8 mouse cellular contexts compared by ENCODE assay signal in genomic region chr9:21927208-21927753, GRCm38 (mm10). TPM values are rescaled to one million over a fixed set of nuclear protein-coding genes. Genes with fewer than 3 reads are reported as not detected.
DNase-seq lines count a peak whose midpoint lies in the region; ATAC-seq and TF ChIP-seq lines count a peak whose summit lies in the region.

Gene Ccdc159, plus strand, starts transcription at chr9:21927471.
Gene Tmem205, minus strand, starts transcription at chr9:21927556.

- peak within 1 kb of the TSS; percentile 58 for H3K9ac ChIP-seq in lung, embryonic 14.5 days

- H3K27me3 ChIP-seq in Patski = no peaks in the 10 kb centered on the region
- no peaks in the 10 kb centered on the region for H3K27me3 ChIP-seq in lung, embryonic 14.5 days (ENCODE audit: insufficient read depth, low read length)

- peak; percentile 93 for ATAC-seq in Patski
- peak; percentile 94 for ATAC-seq in frontal cortex, adult (ENCODE audit: low TSS enrichment)
- peak; percentile 68 to 75 for ATAC-seq in hematopoietic stem cell, adult 5-6 weeks (replicated peaks in 1 of 2; ENCODE audit: insufficient read depth in 1 of 2, low FRiP score in 2 of 2, low TSS enrichment in 1 of 2, low read depth in 1 of 2, poor library complexity in 2 of 2, severe bottlenecking in 2 of 2)
- ATAC-seq in lung, embryonic 14.5 days (ENCODE audit: insufficient read depth) = peak; percentile 97

- under 1% methylated on average over 28 of the region's 28 CpGs for WGBS in lung, embryonic 14.5 days

- CTCF ChIA-PET in Patski (lab: Charles Lee) = interaction anchor here (0.9 kb wide), 1 partner anchor 18 kb away, joined by 3 read pairs; no protein-coding TSS in a partner anchor

- no peaks in the 10 kb centered on the region for H3K9me3 ChIP-seq in lung, embryonic 14.5 days (ENCODE audit: low read depth, low read length)

- in situ Hi-C loops in Patski (cut with MboI; ENCODE audit: low pct_unique_long_range_greater_than_20kb) = no loop called here

- H3K27ac ChIP-seq in lung, embryonic 14.5 days (ENCODE audit: low read depth) = peak within 1 kb of the TSS; percentile 55; the same call in 1 of the 2 replicates

- H3K4me1 ChIP-seq in lung, embryonic 14.5 days (ENCODE audit: insufficient read depth) = peaks cover 10% of the 10 kb centered on the region; the same call in 1 of the 2 replicates

- peak; percentile 88 for DNase-seq in Patski (ENCODE audit: low read depth, low spot score)
- peak; percentile 98 for DNase-seq in cerebellum, adult 9-11 months
- peak; percentile 93 to 96 for DNase-seq in layer of hippocampus, adult 8-10 months (ENCODE audit: low spot score in 2 of 2)
- DNase-seq in lung, embryonic 14.5 days = peak; percentile 98
- peak; percentile 97 for DNase-seq in ovary, adult 18-20 months (ENCODE audit: low spot score)
- DNase-seq in urinary bladder, adult 18-20 months (ENCODE audit: low spot score in 2 of 2) = peak; percentile 78 to 93

- peak within 1 kb of the TSS; percentile 66 for H3K4me2 ChIP-seq in lung, embryonic 14.5 days

- H3K36me3 ChIP-seq in lung, embryonic 14.5 days (ENCODE audit: insufficient read depth) = no peaks in the 10 kb centered on the region

- TF ChIP-seq CTCF in Patski (IDR thresholded peaks at IDR 0.05) = no peak
- TF ChIP-seq CTCF in lung, embryonic 14.5 days (IDR thresholded peaks at IDR 0.05; ENCODE audit: low read depth) = no peak

- POLR2A ChIA-PET in Patski (lab: Charles Lee) = no interaction called here

- H3K4me3 ChIP-seq in lung, embryonic 14.5 days (ENCODE audit: low read depth, low read length) = peak within 1 kb of the TSS; percentile 44

RNA-seq across cellular contexts. Expression of gene Ccdc159, which starts in this region (rescaled TPM):
- polyA plus RNA-seq in Patski (2021) = 12.2 TPM
- total RNA-seq in hematopoietic stem cell, adult 5-6 weeks (2017) = 0.25 and 0.50 TPM in 2 replicates
- 10 to 100 TPM; 18.7 to 22.5 (median 21.8) TPM for total RNA-seq in layer of hippocampus, adult 8-10 months (2022)
- 2.8 and 4.9 TPM in 2 replicates for polyA plus RNA-seq in lung, embryonic 14.5 days (2014; fragmentation: Nextera tagmentation; extraction: Ambion mirVana)

RNA-seq across cellular contexts. Expression of gene Tmem205, which starts in this region (rescaled TPM):
- polyA plus RNA-seq in Patski (2021) = 54.8 TPM
- 12.7 and 18.1 TPM in 2 replicates for total RNA-seq in hematopoietic stem cell, adult 5-6 weeks (2017)
- total RNA-seq in layer of hippocampus, adult 8-10 months (2022) = 10 to 100 TPM; 42.8 to 49.1 (median 43.5) TPM
- polyA plus RNA-seq in lung, embryonic 14.5 days (2014; fragmentation: Nextera tagmentation; extraction: Ambion mirVana) = 39.5 and 40.1 TPM in 2 replicates

Comparison
In these comparisons a context has a peak if more than half of its experiments do, and no peak if none do; other contexts are left out.
1. Peak in every context shown above with its lines: DNase-seq, ATAC-seq, H3K4me3 ChIP-seq and H3K27ac ChIP-seq.
2. RNA of gene Ccdc159 (total RNA-seq): 18.7 to 22.5 TPM in layer of hippocampus, adult 8-10 months; 0.25 to 0.50 TPM in hematopoietic stem cell, adult 5-6 weeks; every median in the first group is over 10 times any median in the second.